Mouse (Mus musculus) forebrain, embryonic 10.5 days (tissue): ENCODE data around the gene Atg101. TPM values are rescaled to one million over a fixed set of nuclear protein-coding genes. Genes with fewer than 3 reads are reported as not detected.

Source experiments
- DNase-seq: peaks from one replicate; pipeline ENCODE4 v3.0.0-alpha.2; 2017; ENCODE audit warnings: low spot score; ENCODE audit errors: extremely low spot score
- H3K27ac ChIP-seq: fragments of 300-500 bp; sonication (generic); 2 replicates; pipeline ENCODE4 v1.5.1; 2016; ENCODE audit warnings: mild to moderate bottlenecking
- H3K27me3 ChIP-seq: fragments of 300-500 bp; sonication (generic); 2 replicates; pipeline ENCODE4 v1.6.1; 2016; ENCODE audit warnings: mild to moderate bottlenecking; ENCODE audit not compliant: poor library complexity, severe bottlenecking
- H3K36me3 ChIP-seq: fragments of 300-500 bp; sonication (generic); replicated peaks from 2 replicates; pipeline ENCODE4 v1.6.1; 2016; ENCODE audit warnings: mild to moderate bottlenecking, moderate library complexity
- H3K4me1 ChIP-seq: fragments of 300-500 bp; sonication (generic); 2 replicates; pipeline ENCODE4 v1.6.1; 2016
- H3K4me3 ChIP-seq: fragments of 300-500 bp; sonication (generic); 2 replicates; pipeline ENCODE4 v1.5.1; 2016; ENCODE audit warnings: mild to moderate bottlenecking, moderate library complexity
- H3K9me3 ChIP-seq: fragments of 300-500 bp; sonication (generic); 2 replicates; pipeline ENCODE4 v1.6.1; 2016; ENCODE audit warnings: mild to moderate bottlenecking, moderate library complexity
- WGBS: fragments of 180-500 bp; shearing (Covaris S2); methylation state at CpG from one replicate; pipeline ENCODE4 v1.1.7; 2016; 5-methylcytosine and 5-hydroxymethylcytosine counted together
- polyA plus RNA-seq: library from polyadenylated mRNA; unstranded; fragments of >200 nt; fragmentation: Nextera tagmentation; extraction: Ambion mirVana; gene quantifications from 2 replicates; pipeline ENCODE4 v1.2.1, GENCODE M21; 2016

The Atg101 gene
- polyA plus RNA-seq, 1 experiment from 2014 or later, result 77.8 TPM

DNA sequence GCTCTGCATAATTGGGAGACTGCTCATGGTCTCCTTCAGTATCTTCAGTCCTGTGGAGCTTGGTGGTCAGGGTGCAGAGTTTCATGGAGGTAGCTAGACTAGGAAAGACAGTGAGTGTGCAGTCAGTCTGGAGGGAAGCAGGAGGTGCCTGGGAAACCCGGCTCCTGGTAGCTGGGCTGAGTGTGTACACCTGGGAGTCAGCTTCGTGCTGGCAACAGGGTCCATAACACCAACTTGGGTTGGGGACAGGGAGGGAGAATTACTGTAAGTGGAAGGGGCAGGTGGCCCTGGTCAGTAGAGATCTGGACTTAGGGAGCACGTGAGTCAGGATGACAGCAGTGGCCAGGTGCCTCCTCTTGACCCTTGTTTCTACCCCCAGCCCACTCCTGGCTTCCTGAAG, 24.1 kb upstream of the Atg101 start:
- no peak for DNase-seq
- Histone ChIP-seq H3K4me3 (no peak overlapping the region), H3K27ac (no peak overlapping the region), H3K4me1 (peaks cover 39% of the 10 kb centered on the region), H3K27me3 (peaks cover 19% of the 10 kb centered on the region), H3K36me3 (0 out of 2 replicates have a peak, but pooled peaks cover 4% of the 10 kb centered on the region), H3K9me3 (no peaks in the 10 kb centered on the region)
- WGBS, result 87% methylated on average over 3 of the region's 3 CpGs

DNA sequence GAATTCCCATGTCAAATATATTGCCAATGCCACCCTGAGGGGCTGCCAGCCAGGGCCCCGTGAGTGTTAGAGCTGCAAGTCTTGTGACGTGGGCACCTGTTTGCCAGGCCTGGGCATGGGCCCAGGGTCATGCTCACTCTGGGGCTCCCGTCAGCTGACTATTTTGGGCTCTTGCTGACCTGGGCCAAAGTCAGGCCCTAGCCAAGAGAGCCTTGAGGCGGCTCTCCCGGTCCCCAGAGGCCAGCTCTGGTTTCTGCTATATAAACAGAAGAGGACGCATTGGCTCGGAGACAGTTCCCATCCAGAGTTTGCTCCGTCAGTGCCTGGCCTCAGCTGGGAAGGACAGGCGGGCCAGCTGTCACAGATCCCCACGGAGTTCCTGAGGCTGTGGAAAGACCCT, 23.7 kb upstream of the Atg101 start:
- Histone ChIP-seq H3K9me3 (no peaks in the 10 kb centered on the region), H3K4me1 (peaks cover 38% of the 10 kb centered on the region), H3K4me3 (no peak overlapping the region), H3K27me3 (peaks cover 23% of the 10 kb centered on the region), H3K36me3 (0 out of 2 replicates have a peak, but pooled peaks cover 4% of the 10 kb centered on the region), H3K27ac (no peak overlapping the region)
- DNase-seq, result no peak
- WGBS, result 77% methylated on average over 10 of the region's 10 CpGs

DNA sequence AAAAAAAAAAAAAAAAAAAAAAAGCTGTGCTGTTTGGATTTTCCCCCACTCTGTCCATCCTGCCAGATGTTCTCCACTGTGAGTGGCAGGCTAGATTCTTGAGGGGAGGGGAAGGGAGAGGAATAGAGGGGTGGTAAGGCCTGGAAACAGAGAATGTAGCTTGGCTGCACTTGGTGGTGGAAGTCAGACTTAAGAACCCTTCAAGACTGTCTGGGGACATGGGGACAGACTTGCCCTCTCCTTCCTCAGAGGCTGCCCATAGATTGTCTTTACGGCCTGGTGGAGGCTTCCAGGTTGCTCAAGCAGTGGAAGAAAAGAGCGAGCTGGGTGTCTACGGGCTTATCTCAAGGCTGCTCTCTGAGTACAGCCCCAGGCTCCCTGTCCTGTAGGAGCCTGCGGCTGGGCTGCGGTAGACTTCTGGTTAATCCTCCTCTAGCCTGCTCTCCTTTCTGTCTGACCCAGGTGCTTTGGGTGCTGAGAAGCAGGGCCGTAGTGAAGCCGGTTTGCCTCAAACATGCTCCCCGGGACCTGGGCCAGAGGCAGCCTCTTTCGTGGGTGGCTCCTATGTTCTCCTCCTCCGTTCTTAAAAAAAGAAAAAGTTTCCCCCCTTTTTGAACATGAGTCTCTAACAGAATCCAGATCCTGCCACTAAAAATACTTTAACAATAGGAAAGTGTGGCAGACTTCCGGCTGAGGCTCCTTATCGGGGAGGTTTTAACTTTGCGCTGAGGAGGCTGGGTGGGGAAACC, 23.0 kb upstream of the Atg101 start:
- peaks cover 41% of the 10 kb centered on the region for H3K4me1 ChIP-seq
- DNase-seq, result no peak
- peak overlapping the region; percentile 68 for H3K27ac ChIP-seq
- no peak overlapping the region for H3K4me3 ChIP-seq
- H3K27me3 ChIP-seq, result peaks cover 30% of the 10 kb centered on the region
- no peaks in the 10 kb centered on the region for H3K9me3 ChIP-seq
- 0 out of 2 replicates have a peak, but pooled peaks cover 4% of the 10 kb centered on the region for H3K36me3 ChIP-seq
- WGBS, result 64% methylated on average over 13 of the region's 13 CpGs

DNA sequence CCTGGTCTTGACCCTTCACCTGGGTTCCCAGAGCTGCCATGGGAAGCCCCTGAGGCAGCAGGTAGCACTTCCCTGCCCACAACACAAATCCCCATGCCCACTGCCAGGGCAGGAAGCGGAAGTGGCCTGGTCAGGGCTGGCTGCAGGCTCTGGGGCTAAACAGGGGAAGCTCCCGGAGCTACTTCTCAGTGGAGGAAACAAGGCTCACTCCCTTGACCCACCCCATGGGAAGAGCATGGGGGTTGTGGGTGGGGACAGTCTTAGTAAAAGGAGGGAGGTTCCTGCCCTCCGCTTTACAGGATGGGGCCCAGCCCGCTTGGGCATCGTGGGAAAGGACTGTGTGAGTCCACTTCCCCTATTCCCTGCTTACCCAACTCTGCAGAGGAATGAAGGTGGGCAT, 21.6 kb upstream of the Atg101 start:
- 64% methylated on average over 5 of the region's 5 CpGs for WGBS
- Histone ChIP-seq H3K36me3 (0 out of 2 replicates have a peak, but pooled peaks cover 4% of the 10 kb centered on the region), H3K27me3 (peaks cover 37% of the 10 kb centered on the region), H3K4me1 (peaks cover 44% of the 10 kb centered on the region), H3K27ac (peak overlapping the region; percentile 2; the same call in 1 of the 2 replicates), H3K9me3 (no peaks in the 10 kb centered on the region), H3K4me3 (no peak overlapping the region)
- no peak for DNase-seq

DNA sequence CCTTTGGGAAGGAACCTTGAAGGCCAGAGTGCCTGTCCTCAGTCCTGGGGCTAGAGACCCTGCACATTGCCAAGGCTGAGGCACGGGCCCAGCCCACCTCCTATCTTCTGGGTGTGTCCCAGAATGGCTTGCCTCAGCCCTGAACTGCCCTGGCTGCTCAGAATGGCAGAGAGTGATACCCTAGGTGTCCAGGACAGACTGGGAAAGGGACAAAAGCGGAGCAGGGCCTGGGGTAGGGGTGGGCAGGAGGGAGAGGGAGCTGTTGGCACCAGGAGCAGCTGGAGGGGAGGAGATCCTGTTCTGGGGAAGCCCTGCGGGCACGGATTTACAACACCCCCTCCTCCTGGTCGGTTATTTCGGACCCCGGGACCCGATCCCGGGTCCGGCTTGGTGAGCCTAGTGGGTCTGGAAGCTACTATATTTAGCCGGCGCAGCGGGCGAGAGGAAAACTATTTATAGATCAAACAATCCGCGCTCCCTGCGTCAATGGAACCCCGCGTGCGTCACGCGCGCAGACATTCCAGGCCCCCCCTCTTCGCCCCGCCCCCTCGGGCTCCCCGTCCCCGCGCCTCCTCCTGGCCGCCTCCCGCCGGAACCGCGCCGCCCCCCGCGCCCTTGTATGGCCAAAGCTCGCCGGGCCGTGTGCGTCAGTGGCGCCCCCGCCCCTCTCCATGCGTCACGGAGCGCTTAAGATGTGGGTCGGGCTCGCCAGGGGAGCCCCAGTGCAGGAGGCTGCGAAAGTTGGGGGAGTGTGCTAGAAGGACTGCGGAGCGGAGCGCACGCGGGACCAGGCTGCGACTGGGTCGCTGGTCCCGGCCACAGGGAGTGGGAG, 17.7 kb upstream of the Atg101 start:
- peaks cover 50% of the 10 kb centered on the region for H3K27me3 ChIP-seq
- peak overlapping the region; percentile 79 for H3K27ac ChIP-seq
- 1% methylated on average over 57 of the region's 57 CpGs for WGBS

DNA sequence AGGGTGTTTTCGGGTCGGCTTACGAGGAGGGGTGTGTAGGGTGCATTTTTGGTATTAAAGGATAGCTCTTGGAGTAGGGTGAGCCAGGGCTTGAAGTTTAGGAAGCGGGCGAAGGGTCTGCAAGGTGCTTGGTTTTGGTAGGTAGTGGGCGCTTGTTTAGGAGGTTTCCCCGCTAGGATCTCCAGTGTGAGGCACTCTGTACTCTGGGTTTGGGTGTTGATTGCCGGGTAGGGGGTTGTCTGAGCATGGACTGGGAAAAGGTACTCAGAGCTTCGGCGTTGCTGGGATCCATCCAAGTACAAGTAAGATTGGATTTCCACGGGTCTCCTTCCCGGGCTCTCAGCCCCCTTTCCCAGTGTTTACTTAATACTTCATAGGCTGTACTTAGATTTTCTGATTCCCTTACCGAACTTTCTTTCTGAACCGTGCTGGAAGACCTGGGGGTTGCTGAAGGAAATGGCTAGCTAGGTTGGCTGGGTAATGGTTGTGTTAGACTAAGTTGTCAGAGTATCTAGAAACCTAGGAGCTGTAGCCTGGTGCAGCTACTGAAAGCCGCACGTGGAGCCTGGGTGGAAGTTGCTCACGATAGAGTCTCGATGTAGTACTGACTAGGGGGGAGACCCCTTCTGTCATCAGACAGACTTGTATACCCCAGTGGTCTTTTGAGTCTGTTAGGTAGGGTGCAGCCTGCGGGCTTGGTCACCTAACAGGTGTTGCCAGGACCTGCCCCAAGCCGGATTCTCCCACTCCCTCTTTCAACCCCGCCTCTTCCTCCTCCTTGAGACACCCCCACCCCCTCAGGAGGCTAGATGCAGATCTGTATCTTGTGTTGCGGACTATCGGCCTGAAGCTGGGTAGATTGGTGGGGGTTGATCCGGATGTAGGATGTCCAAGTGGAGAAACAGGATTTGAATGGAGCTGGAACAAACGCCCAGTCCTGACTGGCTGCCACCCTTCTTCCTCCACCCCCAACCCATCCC, 16.7 kb upstream of the Atg101 start:
- Histone ChIP-seq H3K4me3 (peak overlapping the region; percentile 61), H3K4me1 (peaks cover 37% of the 10 kb centered on the region), H3K27me3 (peaks cover 50% of the 10 kb centered on the region), H3K9me3 (no peaks in the 10 kb centered on the region), H3K27ac (peak overlapping the region; percentile 79), H3K36me3 (peaks cover 26% of the 10 kb centered on the region)
- WGBS, result 7% methylated on average over 25 of the region's 25 CpGs
- DNase-seq, result no peak

More for the DNA sequence above, 17.7 kb upstream of the Atg101 start:
- H3K4me1 ChIP-seq, result peaks cover 41% of the 10 kb centered on the region
- peak; percentile 76 for DNase-seq
- H3K4me3 ChIP-seq, result peak overlapping the region; percentile 61
- peaks cover 16% of the 10 kb centered on the region for H3K36me3 ChIP-seq
- no peaks in the 10 kb centered on the region for H3K9me3 ChIP-seq

DNA sequence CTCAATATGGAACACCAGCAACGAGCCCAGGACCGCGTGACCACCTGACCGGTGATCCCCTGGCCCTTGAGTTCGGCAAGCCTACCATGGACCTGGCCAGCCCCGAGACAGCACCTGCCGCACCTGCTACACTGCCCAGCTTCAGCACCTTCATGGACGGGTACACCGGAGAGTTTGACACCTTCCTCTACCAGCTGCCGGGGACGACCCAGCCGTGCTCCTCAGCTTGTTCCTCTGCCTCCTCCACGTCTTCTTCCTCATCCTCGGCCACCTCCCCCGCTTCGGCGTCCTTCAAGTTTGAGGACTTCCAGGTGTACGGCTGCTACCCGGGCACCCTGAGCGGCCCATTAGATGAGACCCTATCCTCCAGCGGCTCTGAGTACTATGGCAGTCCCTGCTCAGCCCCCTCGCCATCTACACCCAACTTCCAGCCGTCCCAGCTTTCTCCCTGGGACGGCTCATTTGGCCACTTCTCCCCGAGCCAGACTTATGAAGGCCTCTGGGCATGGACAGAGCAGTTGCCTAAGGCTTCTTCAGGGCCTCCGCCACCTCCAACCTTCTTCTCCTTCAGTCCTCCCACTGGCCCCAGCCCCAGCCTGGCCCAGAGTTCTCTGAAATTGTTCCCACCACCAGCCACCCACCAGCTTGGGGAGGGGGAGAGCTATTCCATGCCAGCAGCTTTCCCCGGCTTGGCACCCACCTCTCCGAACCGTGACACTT, 13.8 kb upstream of the Atg101 start:
- H3K9me3 ChIP-seq, result no peaks in the 10 kb centered on the region
- no peak for DNase-seq
- H3K4me1 ChIP-seq, result peaks cover 33% of the 10 kb centered on the region
- H3K27me3 ChIP-seq, result peaks cover 36% of the 10 kb centered on the region
- H3K27ac ChIP-seq, result no peak overlapping the region
- H3K4me3 ChIP-seq, result no peak overlapping the region
- H3K36me3 ChIP-seq, result peaks cover 47% of the 10 kb centered on the region
- WGBS, result 92% methylated on average over 29 of the region's 29 CpGs

DNA sequence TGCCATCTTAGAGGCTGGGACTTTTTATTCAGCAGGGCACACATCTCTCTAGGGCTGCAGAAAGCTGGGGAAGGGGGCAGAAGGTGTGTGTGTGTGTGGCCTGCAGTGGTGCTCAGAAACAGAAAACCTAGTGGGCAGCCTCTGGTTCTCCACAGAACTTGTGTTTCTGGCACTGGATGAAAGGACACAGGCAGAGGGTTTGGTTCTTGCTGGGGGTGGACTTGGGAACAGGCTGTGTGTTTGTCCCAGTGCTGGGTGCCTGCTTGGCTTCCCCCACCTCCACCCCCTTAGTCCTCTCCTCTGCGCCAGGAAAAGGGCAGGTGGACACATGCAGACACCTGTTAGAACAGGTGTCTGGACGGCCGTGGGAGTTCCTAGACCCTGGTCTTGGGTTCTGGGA, 13.0 kb upstream of the Atg101 start:
- 75% methylated on average over 3 of the region's 3 CpGs for WGBS

DNA sequence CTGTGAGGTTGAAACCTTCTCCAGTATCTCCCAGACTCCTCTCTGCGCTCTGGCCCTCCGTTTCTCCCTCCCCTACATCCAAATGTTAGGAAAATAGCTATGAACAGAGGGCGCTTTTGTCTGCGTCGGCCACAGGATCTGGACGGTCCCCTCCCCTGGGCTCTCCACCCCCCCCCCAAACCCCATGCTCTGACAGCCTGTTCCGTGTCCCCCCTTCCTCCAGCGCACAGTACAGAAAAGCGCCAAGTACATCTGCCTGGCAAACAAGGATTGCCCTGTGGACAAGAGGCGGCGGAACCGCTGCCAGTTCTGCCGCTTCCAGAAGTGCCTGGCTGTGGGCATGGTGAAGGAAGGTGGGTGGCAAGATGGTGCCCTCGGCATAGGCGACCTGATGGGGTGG, 12.6 kb upstream of the Atg101 start:
- WGBS, result 84% methylated on average over 15 of the region's 15 CpGs
- DNase-seq, result no peak
- peaks cover 23% of the 10 kb centered on the region for H3K27me3 ChIP-seq

More for the DNA sequence above, 13.0 kb upstream of the Atg101 start:
- Histone ChIP-seq H3K4me1 (peaks cover 26% of the 10 kb centered on the region), H3K27me3 (peaks cover 27% of the 10 kb centered on the region), H3K4me3 (no peak overlapping the region), H3K36me3 (peaks cover 47% of the 10 kb centered on the region), H3K27ac (no peak overlapping the region), H3K9me3 (no peaks in the 10 kb centered on the region)
- DNase-seq, result no peak

DNA sequence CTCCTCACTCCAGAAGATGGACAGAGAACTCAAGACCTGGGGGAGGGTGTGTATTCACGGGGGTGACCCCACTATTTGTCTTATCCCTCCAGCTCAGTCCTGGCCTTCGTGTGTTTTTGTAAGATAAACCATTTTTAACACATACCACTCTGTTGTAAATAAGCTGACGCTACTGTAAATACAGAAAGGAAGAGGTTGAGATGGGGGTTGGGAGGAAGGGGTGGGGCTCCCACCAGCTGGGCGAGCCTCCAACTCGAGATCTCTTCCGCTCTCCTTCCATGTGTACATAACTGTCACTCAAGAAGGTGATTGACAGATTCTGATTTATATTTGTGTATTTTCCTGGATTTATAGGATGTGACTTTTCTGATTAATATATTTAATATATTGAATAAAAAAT, 9.7 kb upstream of the Atg101 start:
- Histone ChIP-seq H3K36me3 (peaks cover 47% of the 10 kb centered on the region), H3K27me3 (no peaks in the 10 kb centered on the region), H3K4me1 (peaks cover 31% of the 10 kb centered on the region), H3K27ac (no peak overlapping the region), H3K4me3 (no peak overlapping the region), H3K9me3 (no peaks in the 10 kb centered on the region)
- 86% methylated on average over 6 of the region's 6 CpGs for WGBS
- DNase-seq, result no peak

More for the DNA sequence above, 12.6 kb upstream of the Atg101 start:
- H3K4me3 ChIP-seq, result no peak overlapping the region
- no peak overlapping the region for H3K27ac ChIP-seq
- H3K36me3 ChIP-seq, result peaks cover 47% of the 10 kb centered on the region
- H3K9me3 ChIP-seq, result no peaks in the 10 kb centered on the region
- H3K4me1 ChIP-seq, result peaks cover 26% of the 10 kb centered on the region

DNA sequence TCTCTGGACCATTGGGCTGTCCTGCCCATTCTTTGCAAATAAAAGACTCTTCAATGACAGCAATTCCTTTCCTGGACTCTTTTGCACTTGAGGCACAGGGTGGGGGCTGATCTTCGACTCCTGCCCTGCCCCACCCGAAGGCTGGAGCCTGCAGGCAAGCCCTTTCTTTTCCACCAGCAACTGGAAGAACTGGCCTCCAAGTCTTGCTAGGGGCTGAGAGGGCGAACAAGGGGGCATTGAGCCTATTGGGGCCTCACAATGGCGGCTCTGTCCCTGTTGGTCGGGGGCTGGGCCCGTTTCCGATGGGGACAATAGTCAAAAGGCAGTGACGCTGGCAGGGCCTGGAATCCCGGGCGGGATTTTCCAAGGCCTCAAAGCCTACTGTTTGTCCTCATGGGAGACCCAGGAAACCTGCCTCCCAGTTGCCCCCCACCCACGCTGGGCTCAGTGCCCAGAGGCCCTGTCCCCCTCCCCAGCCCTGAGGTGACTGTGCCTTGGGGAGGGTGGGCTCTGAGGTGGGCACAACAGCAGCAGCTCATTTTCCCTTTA, 6.6 kb upstream of the Atg101 start:
- no peaks in the 10 kb centered on the region for H3K9me3 ChIP-seq
- H3K4me1 ChIP-seq, result peaks cover 37% of the 10 kb centered on the region
- peaks cover 20% of the 10 kb centered on the region for H3K36me3 ChIP-seq
- 20% methylated on average over 11 of the region's 11 CpGs for WGBS
- peak overlapping the region; percentile 86 for H3K27ac ChIP-seq
- H3K4me3 ChIP-seq, result no peak overlapping the region
- no peaks in the 10 kb centered on the region for H3K27me3 ChIP-seq
- peak; percentile 65 for DNase-seq
